Mouse (Mus musculus) embryo, embryonic 11.5 days (tissue): ENCODE data around the gene Snd1.

Experiments used
- DNase-seq: peaks from one replicate; pipeline ENCODE4 v3.0.0-alpha.2; 2012; ENCODE audit warnings: low read depth, low spot score

Gene Snd1

DNA sequence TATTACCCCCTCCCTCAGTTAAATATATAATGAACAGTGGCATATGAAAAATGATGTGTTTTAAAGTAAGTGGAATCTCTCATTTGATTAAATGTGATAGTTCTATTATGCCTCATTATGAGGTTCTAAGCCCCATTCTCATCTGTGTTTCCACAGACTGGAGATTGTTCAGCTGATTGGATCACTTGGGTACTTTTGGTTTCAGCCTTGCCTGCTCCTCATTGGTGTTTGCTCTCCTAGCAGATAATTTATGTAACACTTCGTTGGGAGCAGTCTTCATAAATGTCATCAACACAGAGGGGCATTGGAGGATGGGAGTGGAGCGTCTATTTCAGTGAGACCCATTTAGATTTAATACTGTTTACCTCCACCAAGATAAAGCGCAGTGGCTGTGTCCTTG is 118.8 kb downstream of the Snd1 start:
- no peak for DNase-seq

DNA sequence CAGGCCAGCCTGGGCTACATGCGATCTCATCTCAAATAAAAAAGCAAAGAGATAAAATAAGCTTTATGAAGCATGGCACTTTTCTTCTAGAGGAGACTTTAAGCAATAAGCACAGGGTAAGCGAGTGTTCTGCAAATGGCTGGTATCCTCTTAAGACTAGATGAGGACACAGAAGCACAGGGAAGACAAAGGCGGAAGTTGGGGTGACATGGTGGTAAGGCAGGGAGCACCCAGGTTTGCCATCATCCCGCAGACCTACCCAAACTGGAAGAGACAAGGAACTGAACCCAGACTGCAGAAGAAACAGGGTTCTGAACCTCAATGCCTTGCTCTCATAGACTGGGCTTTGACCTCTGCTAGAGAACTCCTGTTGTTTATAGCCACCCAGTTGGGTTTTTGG is 119.8 kb downstream of the Snd1 start:
- no peak for DNase-seq

GRCm38 (mm10) chr6:28595231-28595630 is 120.3 kb downstream of the Snd1 start:
- no peak for DNase-seq

- no peak for DNase-seq
Observed at GRCm38 (mm10) chr6:28597266-28597665, 122.3 kb downstream of the Snd1 start.

DNA sequence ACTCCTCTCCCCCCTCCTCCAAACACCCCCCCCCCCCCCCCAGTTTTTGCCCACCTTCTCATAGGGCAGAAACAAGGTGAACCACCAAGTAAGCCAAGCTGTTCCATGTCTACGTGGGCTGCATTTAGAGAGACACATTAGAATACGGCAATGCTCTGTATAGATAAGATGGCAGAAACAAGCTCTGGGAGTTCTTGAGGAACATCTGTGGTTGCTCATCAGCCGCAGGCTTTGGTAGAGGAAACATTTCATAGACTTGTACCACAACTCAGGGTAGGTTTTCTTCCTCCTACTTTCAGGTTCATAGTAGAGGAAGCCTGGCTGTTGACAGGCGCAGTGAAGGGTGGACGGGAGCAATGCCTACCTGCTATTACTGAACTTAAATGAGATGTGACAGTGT is 124.2 kb downstream of the Snd1 start:
- no peak for DNase-seq

DNA sequence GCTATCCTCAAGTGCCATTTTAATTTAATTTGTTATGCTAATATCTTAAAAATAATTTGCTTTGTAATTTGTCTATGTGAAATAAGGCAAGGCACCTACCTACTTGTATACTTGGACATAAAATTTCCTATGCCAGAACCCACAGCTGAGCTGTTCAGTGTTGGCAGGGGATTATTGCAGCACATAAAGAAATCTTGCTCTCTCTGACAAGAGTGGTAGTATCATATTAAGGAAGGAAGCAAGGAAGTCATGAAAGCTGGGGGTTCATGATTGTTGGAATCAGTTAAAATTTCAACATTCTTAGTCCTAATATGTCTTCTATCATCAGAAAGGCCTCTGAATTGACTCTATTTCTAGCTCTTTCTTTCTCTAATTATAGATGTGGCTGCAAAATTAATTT is 125.5 kb downstream of the Snd1 start:
- no peak for DNase-seq

- no peak for DNase-seq
Observed at GRCm38 (mm10) chr6:28603401-28603800, 128.5 kb downstream of the Snd1 start.

GRCm38 (mm10) chr6:28603823-28604222 is 128.9 kb downstream of the Snd1 start:
- DNase-seq, result no peak

- no peak for DNase-seq
Observed at GRCm38 (mm10) chr6:28609291-28609690, 134.4 kb downstream of the Snd1 start.

DNA sequence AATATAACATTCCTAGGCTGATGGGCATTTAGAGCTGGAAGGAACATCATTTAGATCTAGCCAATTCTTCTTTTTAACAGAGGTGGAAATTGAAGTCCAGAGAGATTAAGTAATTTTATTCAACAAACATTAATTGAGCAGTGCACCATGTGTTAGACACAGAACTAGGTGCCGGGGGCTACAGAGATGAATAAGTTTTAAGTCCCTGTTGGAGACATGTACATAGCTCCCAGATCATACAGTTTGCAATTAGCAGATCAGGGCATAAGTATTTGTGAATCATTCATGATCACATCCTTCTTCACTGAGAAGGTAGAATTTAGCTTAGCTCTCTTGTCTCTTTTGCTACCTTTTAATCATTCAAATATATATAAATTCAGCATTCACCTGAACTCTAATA is 135.2 kb downstream of the Snd1 start:
- DNase-seq, result no peak

DNA sequence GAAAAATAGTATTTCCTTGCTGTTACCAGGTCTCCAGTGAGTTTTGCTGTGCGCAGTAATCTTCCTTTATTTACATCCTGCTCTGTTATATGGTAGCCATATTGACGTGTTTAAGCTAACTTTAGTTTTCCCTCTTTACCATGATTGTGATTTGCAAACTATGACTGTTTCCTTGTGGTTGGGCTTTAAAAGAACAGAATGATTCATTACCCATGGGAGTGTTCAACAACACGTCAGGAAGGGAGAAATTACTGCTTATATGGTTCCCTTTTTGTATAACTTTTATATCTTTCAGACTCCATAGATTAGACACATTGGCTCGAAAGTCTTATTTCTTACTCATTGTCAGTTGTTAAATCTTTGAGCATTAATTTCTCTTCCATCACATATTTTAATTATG is 138.5 kb downstream of the Snd1 start:
- no peak for DNase-seq

GRCm38 (mm10) chr6:28614856-28615255 is 139.9 kb downstream of the Snd1 start:
- DNase-seq, result no peak

DNA sequence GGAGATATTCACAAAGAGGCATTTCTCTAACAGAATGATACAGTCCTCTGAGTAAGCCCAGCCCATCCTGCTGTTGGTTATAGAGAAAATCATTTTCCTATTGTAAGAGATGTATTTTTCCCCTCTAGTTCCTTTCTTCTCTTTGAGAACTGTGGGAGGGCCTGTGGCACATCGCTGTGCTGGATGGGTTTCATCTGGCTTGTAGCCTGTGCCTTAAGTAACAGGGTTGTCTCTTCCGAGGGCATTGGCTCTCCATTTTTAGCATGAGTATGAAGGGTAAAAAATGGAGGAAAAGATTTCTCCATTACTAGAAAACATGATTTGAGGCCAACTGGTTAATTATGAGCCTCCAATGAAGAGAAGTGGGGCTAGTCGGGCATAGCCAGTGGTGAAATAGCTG is 140.5 kb downstream of the Snd1 start:
- no peak for DNase-seq

DNA sequence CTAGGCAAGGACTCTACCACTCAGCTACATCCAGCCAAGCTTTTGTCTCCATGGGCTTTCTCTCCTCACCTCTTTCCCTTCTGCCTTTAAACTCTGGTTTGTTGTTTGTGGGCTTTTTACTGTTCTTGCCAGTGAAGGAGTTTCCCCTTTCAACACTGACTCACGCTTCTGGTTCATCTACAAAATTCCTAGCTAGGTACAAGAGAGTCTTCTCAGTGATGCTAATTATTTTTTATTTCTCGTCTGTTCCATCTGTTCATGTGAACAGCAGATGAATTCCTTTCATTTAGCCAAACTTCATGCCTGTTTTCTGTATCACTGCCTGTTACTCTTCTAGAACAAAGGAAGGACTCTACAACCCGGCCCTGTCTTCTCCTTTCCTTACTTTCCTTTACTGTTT is 141.0 kb downstream of the Snd1 start:
- DNase-seq, result no peak

- no peak for DNase-seq
Observed at GRCm38 (mm10) chr6:28618299-28618698, 143.4 kb downstream of the Snd1 start.

DNA sequence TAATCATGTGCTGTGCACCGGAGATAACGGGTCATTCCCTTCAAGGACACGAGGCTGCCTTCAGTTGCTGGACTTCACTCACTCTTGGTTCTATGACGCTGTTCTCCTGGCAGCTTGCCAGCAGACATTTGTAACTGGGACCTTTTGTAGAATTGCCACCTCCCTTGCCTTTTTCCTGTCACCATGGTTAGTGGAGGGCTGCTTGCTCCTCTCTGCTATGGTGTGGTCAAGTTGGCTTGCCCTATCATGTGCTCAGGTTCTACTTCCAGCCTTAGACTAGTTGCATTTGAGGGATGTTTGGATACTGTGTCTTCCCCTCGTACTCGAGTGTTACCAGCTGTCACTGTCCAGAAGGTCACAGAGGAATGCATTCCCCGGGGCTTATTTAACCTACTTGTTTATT is 143.8 kb downstream of the Snd1 start:
- no peak for DNase-seq

DNA sequence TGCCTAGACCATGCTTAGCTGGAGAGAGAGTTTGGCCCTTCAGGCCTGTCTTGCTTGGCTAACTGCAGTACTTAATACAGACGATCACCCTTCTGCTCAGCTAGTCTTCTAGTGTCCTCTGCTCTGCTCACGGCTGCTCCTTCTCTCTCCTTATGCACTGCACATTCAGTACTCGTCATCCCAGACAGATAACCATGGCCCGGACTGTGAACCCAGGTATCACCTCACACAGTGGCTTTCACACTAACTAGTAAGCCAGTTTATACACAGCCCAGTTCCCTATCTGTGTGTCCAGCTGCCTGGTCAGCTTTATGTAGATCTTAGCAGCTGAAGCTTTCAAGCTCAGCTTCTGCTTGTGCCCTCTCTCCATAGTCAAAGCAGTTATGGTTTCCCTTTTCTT is 146.5 kb downstream of the Snd1 start:
- no peak for DNase-seq

DNA sequence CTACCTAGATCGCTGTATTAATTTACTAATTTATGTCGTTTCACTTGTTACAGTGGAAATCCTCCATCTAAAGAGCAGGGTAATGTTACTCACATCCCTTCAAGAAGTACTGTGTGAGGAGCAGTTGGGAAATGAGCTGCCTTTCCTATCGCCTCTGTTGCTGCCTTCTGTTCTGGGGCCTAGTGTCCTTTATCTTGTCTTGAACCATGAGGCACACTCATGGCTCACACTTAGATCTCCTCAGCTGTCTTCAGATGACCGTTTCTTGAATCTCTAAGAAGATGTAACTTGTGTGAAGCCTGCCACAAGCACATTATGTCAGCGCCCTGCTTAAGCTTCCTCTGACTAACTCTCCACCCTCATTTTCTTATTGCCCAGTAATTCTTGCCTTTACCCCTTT is 147.0 kb downstream of the Snd1 start:
- no peak for DNase-seq

DNA sequence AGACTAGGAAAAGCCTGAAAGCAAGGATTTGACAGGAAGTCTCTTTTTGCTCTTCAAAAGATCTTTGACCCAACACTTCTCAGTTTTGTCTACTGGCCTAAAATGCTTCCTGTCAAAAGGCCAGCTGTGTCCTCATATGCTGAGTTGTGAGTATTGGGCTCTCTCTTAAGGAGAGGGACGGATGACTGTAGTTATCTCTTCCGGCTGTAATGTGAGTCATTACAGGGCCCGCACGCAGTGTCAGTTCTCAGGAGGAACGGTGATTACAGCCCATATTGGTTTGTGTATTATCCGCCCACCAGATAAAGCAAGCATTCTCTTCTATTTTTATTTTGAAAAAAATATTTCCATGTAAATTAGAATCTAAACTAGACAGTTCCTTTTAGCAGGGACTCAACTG is 147.6 kb downstream of the Snd1 start:
- DNase-seq, result no peak

DNA sequence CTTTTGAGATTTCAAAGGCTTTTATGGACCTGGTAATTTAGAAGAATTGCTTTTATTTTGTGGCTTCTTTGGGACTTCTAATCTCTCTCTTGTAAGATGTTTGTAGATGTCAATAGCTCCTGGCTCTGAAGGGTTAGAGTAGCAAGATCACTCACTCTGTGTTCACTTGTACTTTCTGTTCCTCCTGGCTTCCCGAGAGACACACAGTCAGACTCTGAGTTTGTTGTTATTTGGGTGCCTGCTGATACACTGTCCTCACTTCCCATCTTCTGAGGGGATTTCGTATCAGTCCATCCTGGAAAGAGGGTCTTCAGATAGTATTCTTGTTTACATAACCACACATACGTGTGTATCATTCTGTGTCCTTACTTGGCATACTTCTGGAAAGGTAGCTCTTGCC is 148.0 kb downstream of the Snd1 start:
- DNase-seq, result no peak

- DNase-seq, result no peak
Observed at GRCm38 (mm10) chr6:28628408-28628807, 153.5 kb downstream of the Snd1 start.

DNA sequence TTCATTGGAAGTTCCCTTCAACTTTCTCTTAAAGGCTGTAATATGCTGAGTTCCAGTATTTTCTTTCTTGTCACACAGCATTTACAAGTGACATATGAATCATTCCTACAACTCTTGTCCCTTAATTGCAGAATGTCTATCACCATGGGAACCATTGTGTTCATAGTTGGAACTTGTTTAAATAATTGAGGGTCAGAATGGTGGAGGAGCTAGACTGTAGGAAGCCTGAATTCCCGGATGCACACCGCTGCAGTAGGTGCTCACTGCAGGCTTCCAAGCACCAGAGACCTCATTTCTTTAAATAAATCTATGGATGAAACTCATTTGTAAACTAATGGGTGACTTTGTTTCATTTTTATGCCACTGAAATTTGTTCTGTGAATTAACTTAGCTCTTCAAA is 154.9 kb downstream of the Snd1 start:
- DNase-seq, result no peak

DNA sequence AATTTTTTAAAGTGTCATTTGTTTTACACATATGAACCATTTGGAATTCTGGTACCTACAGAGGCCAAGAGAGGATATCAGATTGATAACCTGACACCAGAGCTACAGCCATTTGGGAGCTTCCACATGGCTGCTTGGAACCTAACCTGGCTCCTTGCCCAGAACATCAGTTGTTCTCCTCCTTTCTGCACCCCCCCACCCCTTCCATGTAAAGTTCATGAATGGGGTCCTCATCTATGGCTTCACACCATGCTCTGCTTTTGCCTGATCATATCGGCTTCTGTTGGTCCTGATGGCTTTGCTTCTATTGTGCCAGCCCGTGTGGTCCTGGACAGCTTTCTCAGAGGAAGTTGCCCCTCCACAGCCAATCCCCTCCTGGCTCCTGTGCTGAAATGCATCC is 156.0 kb downstream of the Snd1 start:
- DNase-seq, result no peak

DNA sequence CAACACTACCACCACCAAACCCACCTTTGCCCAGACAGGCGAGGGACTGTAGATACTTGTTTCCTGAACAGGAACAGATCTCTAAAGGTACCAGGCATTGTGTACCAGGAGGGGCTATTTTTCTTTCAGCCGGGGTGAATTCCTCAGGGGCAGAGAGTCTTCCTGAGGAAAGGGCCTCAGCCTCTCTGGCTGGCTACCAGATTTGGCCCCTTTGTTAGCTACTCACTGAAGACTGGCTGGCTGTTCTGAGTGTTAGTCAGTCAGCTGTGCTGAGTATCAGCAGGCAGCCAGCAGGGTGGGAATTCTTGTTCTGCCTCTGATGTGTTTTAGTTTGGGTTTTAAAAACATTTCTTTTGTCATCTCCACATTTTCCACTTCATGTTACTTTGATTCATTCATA is 158.2 kb downstream of the Snd1 start:
- no peak for DNase-seq

DNA sequence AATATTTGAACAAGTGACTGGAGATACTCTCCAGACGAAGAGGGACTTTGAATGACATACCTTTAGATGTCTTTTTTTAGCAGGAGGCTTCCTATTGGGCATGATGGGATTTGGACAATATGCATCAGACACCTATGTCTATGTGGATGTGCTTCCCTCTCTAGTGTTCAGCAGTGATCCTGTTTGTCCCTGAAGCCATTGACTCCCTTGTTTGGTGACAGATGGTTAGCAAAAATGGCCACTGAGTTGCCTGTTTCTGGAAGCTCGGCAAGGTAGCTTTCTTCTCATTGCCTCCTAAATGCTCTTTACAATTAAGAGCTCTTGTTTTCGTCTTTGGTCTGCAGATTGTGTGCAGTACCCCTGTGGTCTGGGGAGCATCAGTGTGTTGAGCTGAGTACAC is 158.7 kb downstream of the Snd1 start:
- no peak for DNase-seq
